Mouse (Mus musculus) stomach, embryonic 16.5 days (tissue): ENCODE data around the gene Tdpoz1. TPM values are rescaled to one million over a fixed set of nuclear protein-coding genes. Genes with fewer than 3 reads are reported as not detected.

Experiments used
- polyA plus RNA-seq: library from polyadenylated mRNA; unstranded; fragments of >200 nt; fragmentation: Nextera tagmentation; extraction: Ambion mirVana; gene quantifications from 2 replicates; pipeline ENCODE4 v1.2.1, GENCODE M21; 2015

The Tdpoz1 gene
- polyA plus RNA-seq, 1 experiment from 2014 or later = not detected

Other genes starting within 250 kb of the Tdpoz1 start
- gene Tchh, start 234.0 kb downstream of the Tdpoz1 start, polyA plus RNA-seq = 2.4 and 2.6 TPM in 2 replicates
- gene Tchhl1, start 207.6 kb downstream of the Tdpoz1 start, polyA plus RNA-seq = not detected in 2 replicates
- gene S100a11, start 155.8 kb downstream of the Tdpoz1 start, polyA plus RNA-seq = 2,104 and 2,339 TPM in 2 replicates
- 575 and 603 TPM in 2 replicates for gene S100a10, start 121.2 kb downstream of the Tdpoz1 start, polyA plus RNA-seq
- gene Tdpoz2, start 23.6 kb downstream of the Tdpoz1 start, polyA plus RNA-seq = not detected in 2 replicates
- gene Gm37596, start 16.8 kb upstream of the Tdpoz1 start, polyA plus RNA-seq = not detected in 2 replicates
- not detected in 2 replicates for gene Gm5773, start 96.7 kb upstream of the Tdpoz1 start, polyA plus RNA-seq
- gene Tdpoz4, start 120.1 kb upstream of the Tdpoz1 start, polyA plus RNA-seq = not detected in 2 replicates
- gene Tdpoz3, start 149.7 kb upstream of the Tdpoz1 start, polyA plus RNA-seq = not detected in 2 replicates